Mouse (Mus musculus) kidney, embryonic 16.5 days (tissue): ENCODE data around the gene Il18rap. TPM values are rescaled to one million over a fixed set of nuclear protein-coding genes. Genes with fewer than 3 reads are reported as not detected.

Experiments
- ATAC-seq: fragments of 200-750 bp; cut with Nextera tagmentation; 2 replicates; pipeline ENCODE4 v1.8.0; 2017; ENCODE audit warnings: moderate TSS enrichment; ENCODE audit not compliant: low FRiP score, low TSS enrichment
- H3K27ac ChIP-seq: fragments of 300-500 bp; sonication (generic); 2 replicates; pipeline ENCODE4 v1.5.1; 2014; ENCODE audit warnings: low read length
- H3K27me3 ChIP-seq: fragments of 300-500 bp; sonication (generic); 2 replicates; pipeline ENCODE4 v1.6.1; 2014; ENCODE audit warnings: low read length, control low read depth, mixed read lengths; ENCODE audit not compliant: insufficient read depth
- H3K36me3 ChIP-seq: fragments of 300-500 bp; sonication (generic); 2 replicates; pipeline ENCODE4 v1.6.1; 2014; ENCODE audit warnings: low read length, control low read depth, mixed read lengths; ENCODE audit not compliant: insufficient read depth
- H3K4me1 ChIP-seq: fragments of 300-500 bp; sonication (generic); 2 replicates; pipeline ENCODE4 v1.6.1; 2014; ENCODE audit warnings: low read length, control low read depth, mixed read lengths; ENCODE audit not compliant: insufficient read depth
- H3K4me2 ChIP-seq: fragments of 300-500 bp; sonication (generic); replicated peaks from 2 replicates; pipeline ENCODE4 v1.6.1; 2014; ENCODE audit warnings: low read depth, low read length
- H3K4me3 ChIP-seq: fragments of 300-500 bp; sonication (generic); 2 replicates; pipeline ENCODE4 v1.5.1; 2014; ENCODE audit warnings: mild to moderate bottlenecking, low read length
- H3K9ac ChIP-seq: fragments of 300-500 bp; sonication (generic); replicated peaks from 2 replicates; pipeline ENCODE4 v1.6.1; 2014; ENCODE audit warnings: low read length
- H3K9me3 ChIP-seq: fragments of 300-500 bp; sonication (generic); 2 replicates; pipeline ENCODE4 v1.6.1; 2016; ENCODE audit warnings: low read length, control low read depth
- WGBS: fragments of 180-500 bp; shearing (Covaris S2); extraction: QIAGEN DNeasy Blood & Tissue Kit; methylation state at CpG from one replicate; pipeline ENCODE4 v1.1.7; 2014; 5-methylcytosine and 5-hydroxymethylcytosine counted together
- polyA plus RNA-seq: library from polyadenylated mRNA; unstranded; fragments of >200 nt; fragmentation: Nextera tagmentation; extraction: Ambion mirVana; gene quantifications from 2 replicates; pipeline ENCODE4 v1.2.1, GENCODE M21; 2015

Il18rap gene
- polyA plus RNA-seq: 0.14 and 0.20 TPM in 2 replicates

- Histone ChIP-seq H3K27ac (no peak within 1 kb of the TSS), H3K9ac (no peak within 1 kb of the TSS), H3K4me2 (no peak within 1 kb of the TSS), H3K4me3 (no peak within 1 kb of the TSS), H3K27me3 (no peaks in the 10 kb centered on the region), H3K4me1 (no peaks in the 10 kb centered on the region), H3K36me3 (no peaks in the 10 kb centered on the region), H3K9me3 (no peaks in the 10 kb centered on the region)
- no peak for ATAC-seq
- WGBS: 25% methylated on average over 9 of the region's 9 CpGs
These were observed at the start of gene Il18rap for GRCm38 (mm10) chr1:40514851-40515585. Il18rap (plus strand) TSS chr1:40515362.

- Histone ChIP-seq H3K9ac (no peak within 1 kb of the TSS), H3K4me2 (peak within 1 kb of the TSS; percentile 41), H3K4me1 (no peaks in the 10 kb centered on the region), H3K27me3 (no peaks in the 10 kb centered on the region), H3K36me3 (no peaks in the 10 kb centered on the region), H3K27ac (no peak within 1 kb of the TSS), H3K9me3 (no peaks in the 10 kb centered on the region), H3K4me3 (no peak within 1 kb of the TSS)
- ATAC-seq: no peak
- WGBS: 46% methylated on average over 20 of the region's 20 CpGs
These were observed 49.4 kb upstream of the Il18rap start, which contains the start of gene Il18r1 for GRCm38 (mm10) chr1:40465477-40466430. Il18r1 (plus strand) TSS chr1:40465552.

GRCm38 (mm10) chr1:40467306-40467705, 47.9 kb upstream of the Il18rap start:
- Histone ChIP-seq H3K4me1 (no peaks in the 10 kb centered on the region), H3K9ac (no peak overlapping the region), H3K27ac (no peak overlapping the region), H3K4me2 (no peak overlapping the region), H3K4me3 (no peak overlapping the region), H3K36me3 (no peaks in the 10 kb centered on the region), H3K9me3 (no peaks in the 10 kb centered on the region), H3K27me3 (no peaks in the 10 kb centered on the region)
- no peak for ATAC-seq
- WGBS: 80% methylated on average over 4 of the region's 4 CpGs

GRCm38 (mm10) chr1:40468805-40469204, 46.4 kb upstream of the Il18rap start:
- H3K9me3 ChIP-seq: no peaks in the 10 kb centered on the region
- no peaks in the 10 kb centered on the region for H3K4me1 ChIP-seq
- no peak overlapping the region for H3K4me2 ChIP-seq
- H3K4me3 ChIP-seq: no peak overlapping the region
- no peaks in the 10 kb centered on the region for H3K27me3 ChIP-seq
- WGBS: 85% methylated on average over 2 of the region's 2 CpGs
- no peak overlapping the region for H3K27ac ChIP-seq
- no peak for ATAC-seq
- H3K36me3 ChIP-seq: no peaks in the 10 kb centered on the region
- no peak overlapping the region for H3K9ac ChIP-seq

DNA sequence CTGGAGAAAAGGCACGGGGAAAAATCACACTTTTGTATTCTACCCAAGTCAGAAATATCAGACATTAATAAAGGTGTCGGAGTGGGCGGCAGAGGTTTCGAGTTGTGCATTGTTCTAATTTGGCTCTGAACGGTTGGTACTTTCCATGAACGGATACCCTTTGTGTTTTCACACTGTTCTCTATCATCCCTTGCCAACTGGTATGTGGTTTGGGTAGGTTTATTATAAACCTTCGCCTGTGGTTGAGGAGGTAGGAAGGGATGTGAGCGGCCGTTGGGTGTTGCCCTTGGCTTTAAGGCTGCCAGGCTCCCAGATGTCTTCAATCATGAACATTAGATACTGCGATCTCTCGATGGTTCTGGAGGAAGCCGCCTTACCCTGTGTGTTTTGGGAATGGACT, 45.3 kb upstream of the Il18rap start:
- Histone ChIP-seq H3K27ac (no peak overlapping the region), H3K9me3 (no peaks in the 10 kb centered on the region), H3K4me2 (no peak overlapping the region), H3K36me3 (no peaks in the 10 kb centered on the region), H3K4me1 (no peaks in the 10 kb centered on the region), H3K27me3 (no peaks in the 10 kb centered on the region), H3K9ac (no peak overlapping the region), H3K4me3 (no peak overlapping the region)
- WGBS: 83% methylated on average over 12 of the region's 12 CpGs
- ATAC-seq: no peak

DNA sequence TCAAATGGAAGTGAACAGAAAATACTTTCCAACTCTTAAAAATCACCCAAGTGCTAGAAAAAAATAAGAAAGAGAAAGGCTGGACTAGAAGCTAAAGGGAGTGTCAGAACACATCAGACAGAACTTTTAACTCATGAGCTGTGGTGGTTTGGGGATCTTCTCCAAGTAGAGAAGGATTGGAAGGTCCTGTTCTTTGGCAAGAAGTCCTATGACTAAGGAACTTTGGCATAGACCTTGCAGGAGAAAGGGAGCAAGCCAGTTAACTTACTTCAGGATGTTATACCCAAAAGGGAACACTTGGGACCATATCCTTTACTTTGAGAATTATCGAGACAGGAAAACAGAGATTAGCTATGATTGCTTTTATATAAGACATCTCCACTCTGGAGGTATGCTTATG, 42.8 kb upstream of the Il18rap start:
- 87% methylated on average over 1 of the region's 1 CpGs for WGBS
- no peaks in the 10 kb centered on the region for H3K36me3 ChIP-seq
- no peak overlapping the region for H3K4me3 ChIP-seq
- ATAC-seq: no peak
- H3K4me2 ChIP-seq: no peak overlapping the region
- no peaks in the 10 kb centered on the region for H3K9me3 ChIP-seq
- no peaks in the 10 kb centered on the region for H3K4me1 ChIP-seq
- no peak overlapping the region for H3K9ac ChIP-seq
- H3K27ac ChIP-seq: no peak overlapping the region
- no peaks in the 10 kb centered on the region for H3K27me3 ChIP-seq

- no peak for ATAC-seq
- no peaks in the 10 kb centered on the region for H3K36me3 ChIP-seq
- H3K4me1 ChIP-seq: no peaks in the 10 kb centered on the region
- no peak overlapping the region for H3K27ac ChIP-seq
- H3K9ac ChIP-seq: no peak overlapping the region
- no peak overlapping the region for H3K4me2 ChIP-seq
- no peaks in the 10 kb centered on the region for H3K27me3 ChIP-seq
- H3K4me3 ChIP-seq: no peak overlapping the region
- WGBS: 81% methylated on average over 4 of the region's 4 CpGs
- H3K9me3 ChIP-seq: no peaks in the 10 kb centered on the region
These were observed 41.5 kb upstream of the Il18rap start for GRCm38 (mm10) chr1:40473640-40474039.

DNA sequence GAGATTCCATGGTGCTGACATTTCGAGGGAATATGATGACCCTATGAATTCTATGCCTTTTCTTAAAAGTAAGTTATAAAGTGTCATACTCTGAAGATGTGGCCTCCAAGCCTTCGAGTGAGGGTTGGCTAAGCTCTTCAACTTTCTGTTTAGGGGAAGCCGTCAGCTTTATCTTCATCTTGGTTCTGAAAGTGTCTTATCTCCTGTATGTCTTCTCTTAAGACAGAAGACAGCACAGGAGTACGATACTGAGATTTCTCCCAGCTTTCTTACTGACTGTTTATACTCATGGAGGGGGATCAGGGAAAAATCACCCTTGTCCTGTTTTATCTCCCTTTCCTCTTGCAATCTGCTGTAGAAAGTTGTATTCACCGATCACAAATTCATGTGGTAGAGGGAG, 40.8 kb upstream of the Il18rap start:
- no peak overlapping the region for H3K4me3 ChIP-seq
- no peak for ATAC-seq

DNA sequence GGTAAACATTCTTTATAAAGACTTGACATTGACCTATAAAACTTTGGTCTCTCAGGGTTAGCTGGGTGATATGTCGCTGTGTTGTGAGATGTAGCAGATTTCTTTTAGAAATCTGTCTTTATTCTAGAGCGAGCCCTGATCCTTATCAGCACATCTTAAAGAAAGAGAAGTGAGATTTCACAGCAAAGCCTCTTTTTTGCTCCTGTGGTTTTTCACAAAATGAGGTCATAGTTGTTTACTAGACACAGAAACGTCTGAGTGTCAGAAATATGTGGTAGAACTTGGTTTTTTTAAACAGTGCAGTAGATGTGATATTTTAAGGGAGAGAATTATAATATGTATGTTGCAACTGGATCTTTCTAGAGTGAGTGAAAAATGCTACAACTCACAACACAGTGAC, 39.5 kb upstream of the Il18rap start:
- Histone ChIP-seq H3K36me3 (no peaks in the 10 kb centered on the region), H3K9ac (no peak overlapping the region), H3K9me3 (no peaks in the 10 kb centered on the region), H3K4me1 (no peaks in the 10 kb centered on the region), H3K27ac (no peak overlapping the region), H3K4me3 (no peak overlapping the region), H3K4me2 (no peak overlapping the region), H3K27me3 (no peaks in the 10 kb centered on the region)
- 57% methylated on average over 3 of the region's 3 CpGs for WGBS
- ATAC-seq: no peak

More for the DNA sequence above, 40.8 kb upstream of the Il18rap start:
- WGBS: 90% methylated on average over 5 of the region's 5 CpGs
- Histone ChIP-seq H3K4me1 (no peaks in the 10 kb centered on the region), H3K9ac (no peak overlapping the region), H3K27ac (no peak overlapping the region), H3K36me3 (no peaks in the 10 kb centered on the region), H3K27me3 (no peaks in the 10 kb centered on the region), H3K9me3 (no peaks in the 10 kb centered on the region), H3K4me2 (no peak overlapping the region)

DNA sequence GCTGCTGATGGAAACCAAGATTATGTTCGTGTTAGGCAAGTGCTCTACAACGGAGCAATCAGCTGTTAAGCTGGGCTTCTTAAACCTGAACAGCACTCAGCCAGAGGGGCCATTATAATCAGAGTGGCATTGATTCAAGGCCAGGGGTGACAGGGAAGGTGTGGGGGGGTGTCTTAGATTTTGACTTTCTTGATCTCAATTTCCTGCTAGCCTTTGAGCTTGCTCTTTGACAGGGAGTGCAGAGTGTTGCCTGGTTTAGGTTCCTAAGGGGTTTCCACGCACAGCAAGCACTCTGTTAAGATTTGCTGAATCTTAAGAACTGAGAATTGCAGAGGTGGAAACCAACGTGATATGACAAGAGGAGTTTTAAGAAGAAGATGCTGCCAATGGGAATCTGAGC, 38.4 kb upstream of the Il18rap start:
- Histone ChIP-seq H3K27ac (no peak overlapping the region), H3K4me1 (no peaks in the 10 kb centered on the region), H3K27me3 (no peaks in the 10 kb centered on the region), H3K4me3 (no peak overlapping the region), H3K9me3 (no peaks in the 10 kb centered on the region), H3K36me3 (no peaks in the 10 kb centered on the region), H3K4me2 (no peak overlapping the region), H3K9ac (no peak overlapping the region)
- 61% methylated on average over 4 of the region's 4 CpGs for WGBS
- no peak for ATAC-seq
